Mouse (Mus musculus): ENCODE results near the gene Slc39a3.

DNA sequence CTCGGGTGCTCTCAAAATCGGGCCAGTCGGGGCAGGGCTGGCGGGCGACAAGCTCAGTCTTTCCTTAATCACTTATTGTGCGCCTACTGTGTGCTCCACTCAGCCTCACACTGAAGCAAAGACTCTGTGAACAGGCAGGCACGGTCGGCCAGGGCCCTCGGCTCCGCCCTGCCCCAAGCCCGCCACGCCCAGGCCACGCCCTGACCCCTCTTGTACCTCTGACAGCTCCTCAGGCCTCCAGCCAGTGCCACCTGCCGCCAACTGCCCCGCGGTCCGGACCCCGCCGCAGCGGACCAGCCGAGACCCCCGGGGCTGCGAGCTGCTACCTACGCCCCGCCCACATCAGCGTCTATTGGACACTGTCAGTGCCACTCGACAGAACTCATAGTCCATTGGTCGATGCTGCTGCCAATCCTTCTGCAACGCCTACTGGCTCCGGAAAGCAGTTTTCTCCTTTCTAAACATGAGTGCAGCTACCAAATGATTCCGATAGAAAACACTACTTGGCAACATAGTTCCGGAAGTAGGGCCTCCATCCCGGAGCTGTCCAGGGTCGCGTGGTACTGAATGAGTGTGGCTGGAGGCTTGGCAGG lies at the start of gene Slc39a3:
- TF ChIP-seq POLR2A (IDR thresholded peaks at IDR 0.05; ENCODE audit: low read depth, low read length) (peak; percentile 24), CTCF (conservative IDR thresholded peaks at IDR 0.05; ENCODE audit: insufficient read depth, insufficient read length, low read depth, low read length) (no peak)
